Mouse (Mus musculus): ENCODE measurements around the gene Ptpn21. TPM values are rescaled to one million over a fixed set of nuclear protein-coding genes. Genes with fewer than 3 reads are reported as not detected.
A peak's percentile ranks its signal among the peaks of the same experiment; 100 is the strongest.

Ptpn21 gene
- polyA plus RNA-seq (2015; fragmentation: Nextera tagmentation; extraction: Ambion mirVana): 10.6 and 11.7 TPM in 2 replicates

DNA sequence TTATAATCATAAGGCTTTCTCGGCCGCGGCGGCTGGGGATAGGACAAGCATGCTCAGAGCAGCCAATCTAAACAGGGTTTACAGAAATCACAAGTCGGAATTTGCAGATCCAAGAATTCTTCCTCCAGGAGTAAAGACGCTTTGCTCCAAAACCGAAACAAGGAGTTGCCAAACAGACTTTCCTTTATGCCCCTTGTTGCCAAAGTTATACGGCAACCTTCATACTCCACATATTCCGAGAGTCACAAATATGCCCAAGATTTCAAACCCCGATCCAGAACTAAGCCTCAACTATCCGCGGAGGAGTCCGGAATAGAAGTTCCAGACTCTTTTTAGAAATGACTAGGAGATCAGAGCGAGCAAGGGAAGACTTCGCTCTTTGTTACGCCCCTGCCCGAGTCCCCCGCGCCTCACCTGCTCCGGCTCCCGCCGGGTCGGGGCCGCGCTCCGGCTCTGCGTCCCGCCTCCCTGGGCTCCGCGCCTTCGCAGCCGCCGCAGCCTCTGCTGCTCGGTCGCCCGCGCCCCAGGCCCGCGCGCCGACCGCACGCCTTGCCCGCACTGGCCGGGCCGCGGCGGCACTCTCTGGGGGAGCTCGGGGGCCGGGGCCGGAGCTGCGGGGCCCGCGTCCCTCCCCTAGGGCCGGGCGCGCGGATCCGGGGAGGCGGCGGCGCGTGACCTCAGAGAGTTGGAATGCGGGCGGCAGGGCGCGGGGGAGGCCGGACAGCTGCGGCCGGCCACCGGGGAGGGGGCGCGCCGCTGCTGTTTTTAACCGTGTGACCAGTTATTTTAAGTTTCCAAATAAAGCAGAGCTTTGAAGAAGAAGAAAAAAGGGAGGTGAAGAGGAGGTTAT is at the start of gene Ptpn21:
Ptpn21 (minus strand) TSS at position 455 of the 850 bp plus-strand sequence.
- under 1% methylated on average over 75 of the region's 75 CpGs for WGBS
- peaks cover 8% of the 10 kb centered on the region; the same call in 1 of the 2 replicates for H3K27me3 ChIP-seq
- peak within 1 kb of the TSS; percentile 77 for H3K4me3 ChIP-seq (replicated peaks)
- H3K9me3 ChIP-seq (replicated peaks): no peaks in the 10 kb centered on the region
- H3K4me2 ChIP-seq (replicated peaks): peak within 1 kb of the TSS; percentile 86
- peak within 1 kb of the TSS; percentile 85 for H3K9ac ChIP-seq
- no peaks in the 10 kb centered on the region for H3K36me3 ChIP-seq
- H3K4me1 ChIP-seq: peaks cover 23% of the 10 kb centered on the region
- H3K27ac ChIP-seq (replicated peaks): peak within 1 kb of the TSS; percentile 88
- ATAC-seq (ENCODE audit: insufficient number of reproducible peaks, low FRiP score, low TSS enrichment, low read depth): peak; percentile 66

DNA sequence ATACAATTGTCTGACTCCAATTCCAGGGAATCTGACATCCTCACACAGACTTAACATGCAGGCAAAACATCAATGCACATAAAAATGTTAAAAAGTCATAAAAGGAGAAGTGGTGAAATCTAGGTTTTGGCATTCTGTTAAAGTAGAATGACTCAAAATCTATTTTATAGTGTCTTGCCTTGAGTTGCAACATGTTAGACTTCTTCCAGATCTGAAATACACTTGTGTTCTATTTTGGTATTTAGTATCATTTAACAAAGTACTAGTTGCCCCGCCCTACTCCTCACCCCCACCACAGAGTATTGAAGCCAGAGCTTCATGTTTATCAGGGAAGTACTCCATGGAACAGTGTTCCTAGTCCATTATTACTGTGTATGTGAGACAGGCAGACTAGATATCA is 47.0 kb upstream of the Ptpn21 start:
- no peak overlapping the region for H3K27ac ChIP-seq (replicated peaks)
- WGBS: 100% methylated on average over 1 of the region's 1 CpGs
- no peaks in the 10 kb centered on the region for H3K9me3 ChIP-seq (replicated peaks)
- no peak overlapping the region for H3K4me3 ChIP-seq (replicated peaks)
- H3K4me2 ChIP-seq (replicated peaks): no peak overlapping the region
- H3K27me3 ChIP-seq: no peaks in the 10 kb centered on the region
- no peak for ATAC-seq (ENCODE audit: insufficient number of reproducible peaks, low FRiP score, low TSS enrichment, low read depth)
- H3K4me1 ChIP-seq: no peaks in the 10 kb centered on the region
- no peak overlapping the region for H3K9ac ChIP-seq
- peaks cover 70% of the 10 kb centered on the region for H3K36me3 ChIP-seq

DNA sequence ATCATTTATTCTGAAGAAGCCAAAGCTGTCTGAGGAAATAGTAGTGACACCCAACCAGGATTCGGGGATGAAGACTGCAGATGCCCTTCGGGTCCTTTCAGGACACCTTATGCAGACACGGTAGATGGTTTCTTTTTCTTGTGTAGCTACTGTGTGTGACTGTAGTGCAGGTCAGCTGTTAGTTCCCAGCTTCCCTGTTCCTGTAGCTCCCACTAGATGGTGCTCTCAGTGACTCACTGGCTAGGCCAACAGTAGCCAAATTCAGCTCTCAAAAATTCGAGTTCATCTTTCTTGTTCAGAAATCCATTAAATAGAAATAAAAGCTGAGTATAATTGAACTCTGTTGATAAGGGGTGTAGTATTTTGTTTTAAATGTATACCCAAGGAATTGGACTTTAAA is 41.9 kb upstream of the Ptpn21 start:
- Histone ChIP-seq H3K9ac (no peak overlapping the region), H3K27me3 (no peaks in the 10 kb centered on the region), H3K27ac (replicated peaks) (no peak overlapping the region), H3K4me1 (no peaks in the 10 kb centered on the region), H3K4me3 (replicated peaks) (no peak overlapping the region), H3K4me2 (replicated peaks) (no peak overlapping the region), H3K36me3 (peaks cover 80% of the 10 kb centered on the region), H3K9me3 (replicated peaks) (no peaks in the 10 kb centered on the region)
- WGBS: 81% methylated on average over 4 of the region's 4 CpGs
- no peak for ATAC-seq (ENCODE audit: insufficient number of reproducible peaks, low FRiP score, low TSS enrichment, low read depth)

DNA sequence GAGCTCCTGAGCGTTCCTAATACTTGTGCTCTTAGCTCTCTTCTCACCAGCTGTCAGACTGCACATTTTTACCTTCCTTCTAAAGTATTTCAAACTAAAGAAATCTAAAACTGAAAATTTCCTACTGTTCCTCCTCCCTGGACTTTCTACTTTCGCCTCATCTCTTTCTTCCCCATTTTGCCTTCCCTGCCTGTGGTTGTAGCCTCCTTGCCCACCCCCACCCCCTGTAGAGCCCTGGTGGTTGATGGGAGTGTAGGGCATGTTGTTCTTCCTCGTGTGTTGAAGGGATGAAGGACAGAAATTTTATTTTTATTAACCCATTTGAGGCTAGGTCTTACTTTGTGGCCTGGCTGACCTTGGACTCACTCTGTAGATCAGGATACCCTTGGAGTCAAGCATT is 40.3 kb upstream of the Ptpn21 start:
- Histone ChIP-seq H3K9ac (no peak overlapping the region), H3K9me3 (replicated peaks) (no peaks in the 10 kb centered on the region), H3K36me3 (peaks cover 78% of the 10 kb centered on the region), H3K27ac (replicated peaks) (no peak overlapping the region), H3K4me1 (no peaks in the 10 kb centered on the region), H3K4me2 (replicated peaks) (no peak overlapping the region), H3K27me3 (no peaks in the 10 kb centered on the region), H3K4me3 (replicated peaks) (no peak overlapping the region)
- ATAC-seq (ENCODE audit: insufficient number of reproducible peaks, low FRiP score, low TSS enrichment, low read depth): no peak
- WGBS: 67% methylated on average over 3 of the region's 3 CpGs

DNA sequence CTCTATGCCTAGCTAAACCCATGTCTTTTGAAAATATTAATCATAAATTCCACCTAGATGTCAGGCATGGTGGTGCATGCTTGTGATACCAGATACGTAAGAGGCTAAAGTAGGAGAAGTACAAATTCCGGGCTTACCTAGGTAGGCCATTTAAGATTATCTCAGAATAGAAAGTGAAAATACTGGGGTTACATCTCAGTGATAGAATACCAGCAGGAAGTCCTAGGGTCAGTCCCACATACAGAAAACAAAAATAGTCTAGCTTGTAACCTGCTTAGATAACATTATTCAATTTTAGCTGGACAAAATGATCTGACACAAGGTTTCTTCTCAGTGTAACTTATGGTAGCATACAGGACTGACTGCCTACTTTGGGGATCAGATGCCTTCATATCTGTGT is 29.0 kb upstream of the Ptpn21 start:
- H3K9ac ChIP-seq: no peak overlapping the region
- no peak overlapping the region for H3K4me2 ChIP-seq (replicated peaks)
- H3K27me3 ChIP-seq: no peaks in the 10 kb centered on the region
- H3K27ac ChIP-seq (replicated peaks): no peak overlapping the region
- no peaks in the 10 kb centered on the region for H3K4me1 ChIP-seq
- no peak overlapping the region for H3K4me3 ChIP-seq (replicated peaks)
- no peaks in the 10 kb centered on the region for H3K9me3 ChIP-seq (replicated peaks)
- ATAC-seq (ENCODE audit: insufficient number of reproducible peaks, low FRiP score, low TSS enrichment, low read depth): no peak
- peaks cover 66% of the 10 kb centered on the region for H3K36me3 ChIP-seq
- 94% methylated on average over 2 of the region's 2 CpGs for WGBS

DNA sequence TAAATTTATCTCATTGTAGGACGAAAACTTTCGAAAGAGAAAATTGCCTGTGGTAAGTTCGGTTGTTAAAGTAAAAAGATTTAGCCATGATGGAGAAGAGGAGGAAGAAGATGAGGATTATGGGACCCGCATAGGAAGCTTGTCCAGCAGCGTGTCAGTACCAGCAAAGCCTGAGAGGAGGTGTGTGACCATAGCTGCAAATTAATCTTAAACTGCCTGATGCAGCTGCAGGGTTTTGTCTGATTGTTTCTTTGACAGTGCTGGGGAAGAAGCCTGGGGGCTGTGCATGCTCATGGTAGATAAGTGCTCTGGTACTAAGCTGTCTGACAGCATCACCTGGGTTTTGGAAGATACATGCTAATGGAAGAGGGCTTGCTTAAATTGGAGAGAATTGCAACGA is 22.5 kb upstream of the Ptpn21 start:
- H3K36me3 ChIP-seq: peaks cover 70% of the 10 kb centered on the region
- H3K4me2 ChIP-seq (replicated peaks): no peak overlapping the region
- 93% methylated on average over 6 of the region's 6 CpGs for WGBS
- no peak for ATAC-seq (ENCODE audit: insufficient number of reproducible peaks, low FRiP score, low TSS enrichment, low read depth)
- H3K9ac ChIP-seq: no peak overlapping the region
- no peak overlapping the region for H3K27ac ChIP-seq (replicated peaks)
- no peak overlapping the region for H3K4me3 ChIP-seq (replicated peaks)
- H3K9me3 ChIP-seq (replicated peaks): no peaks in the 10 kb centered on the region
- no peaks in the 10 kb centered on the region for H3K27me3 ChIP-seq
- no peaks in the 10 kb centered on the region for H3K4me1 ChIP-seq

DNA sequence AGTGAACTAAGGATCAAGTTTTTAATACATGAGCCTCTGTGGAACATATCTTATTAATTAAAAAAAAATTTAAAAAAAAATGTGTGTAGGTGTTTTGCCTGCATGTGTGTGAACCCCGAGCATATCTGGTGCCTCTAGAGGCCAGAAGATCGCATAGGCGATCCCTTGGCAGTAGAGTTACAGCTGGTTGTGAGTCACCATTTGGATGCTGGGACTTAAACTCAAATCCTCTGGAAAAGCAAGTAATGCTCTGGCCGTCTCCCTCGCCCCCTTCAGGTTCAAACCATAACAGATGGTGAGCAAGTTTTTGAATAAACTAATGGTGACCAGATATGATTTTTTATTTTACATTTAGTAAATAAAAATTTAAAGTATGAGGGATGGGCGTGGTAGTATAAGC is 20.4 kb upstream of the Ptpn21 start:
- ATAC-seq (ENCODE audit: insufficient number of reproducible peaks, low FRiP score, low TSS enrichment, low read depth): no peak
- WGBS: 82% methylated on average over 6 of the region's 6 CpGs
- Histone ChIP-seq H3K27me3 (no peaks in the 10 kb centered on the region), H3K9me3 (replicated peaks) (no peaks in the 10 kb centered on the region), H3K36me3 (peaks cover 60% of the 10 kb centered on the region), H3K4me3 (replicated peaks) (no peak overlapping the region), H3K4me2 (replicated peaks) (no peak overlapping the region), H3K9ac (no peak overlapping the region), H3K27ac (replicated peaks) (no peak overlapping the region), H3K4me1 (no peaks in the 10 kb centered on the region)

DNA sequence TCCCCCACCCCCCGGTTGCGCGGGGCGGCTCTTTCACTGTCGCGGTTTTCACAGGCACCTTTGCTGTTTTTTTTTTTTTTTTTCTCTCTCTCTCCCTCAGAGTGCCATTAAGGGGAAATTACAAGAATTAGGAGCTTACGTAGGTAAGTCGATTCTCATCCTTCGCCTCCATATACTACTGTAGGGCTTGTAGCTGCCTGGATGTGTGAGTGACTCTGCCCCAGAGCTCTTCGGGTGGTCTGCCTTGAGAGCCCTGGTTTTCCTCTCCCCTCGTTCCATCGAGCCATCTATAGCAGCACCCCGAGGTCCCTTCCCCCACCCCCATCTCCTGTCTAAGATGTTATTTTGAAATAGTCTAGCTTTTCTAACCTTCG is 10.2 kb upstream of the Ptpn21 start:
- WGBS: under 1% methylated on average over 13 of the region's 14 CpGs
- Histone ChIP-seq H3K27ac (replicated peaks) (peak overlapping the region; percentile 91), H3K27me3 (no peaks in the 10 kb centered on the region), H3K9me3 (replicated peaks) (no peaks in the 10 kb centered on the region), H3K4me2 (replicated peaks) (peak overlapping the region; percentile 56), H3K4me1 (peaks cover 25% of the 10 kb centered on the region), H3K36me3 (no peaks in the 10 kb centered on the region), H3K9ac (peak overlapping the region; percentile 94), H3K4me3 (replicated peaks) (peak overlapping the region; percentile 92)
- ATAC-seq (ENCODE audit: insufficient number of reproducible peaks, low FRiP score, low TSS enrichment, low read depth): no peak

DNA sequence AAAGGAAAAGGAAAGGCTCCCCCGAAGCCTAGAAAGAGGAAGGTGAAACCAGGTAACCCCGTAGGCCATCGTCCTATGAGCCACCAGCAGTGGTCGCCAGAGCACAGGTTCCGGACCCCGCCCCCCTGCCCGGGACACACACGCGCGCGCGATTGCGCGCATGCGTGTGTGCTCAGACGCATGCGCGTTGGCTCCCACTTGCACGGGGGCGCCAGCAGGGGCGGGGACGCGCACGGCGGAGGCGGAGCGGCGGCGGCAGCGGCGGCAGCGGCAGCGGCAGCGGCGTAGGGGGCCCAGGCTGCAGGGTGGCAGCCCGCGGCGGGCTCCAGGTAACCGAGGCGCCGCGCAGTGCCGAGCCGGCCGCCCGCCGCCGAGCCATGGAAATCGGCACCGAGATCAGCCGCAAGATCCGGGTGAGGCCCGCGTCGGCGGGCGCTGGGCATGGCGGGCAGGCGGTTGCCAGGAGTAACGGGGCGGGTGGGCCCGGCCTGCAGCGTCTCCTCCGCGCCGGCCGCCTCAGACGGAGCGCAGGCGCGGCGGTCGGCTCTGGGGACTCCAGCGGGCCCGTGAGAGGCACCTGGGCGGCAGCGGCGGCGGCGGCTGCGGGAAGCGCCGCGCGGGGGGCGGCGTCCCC is 9.7 kb upstream of the Ptpn21 start, which contains the start of gene Zc3h14:
Zc3h14 (plus strand) TSS at position 219 of the 634 bp plus-strand sequence.
- Histone ChIP-seq H3K4me1 (peaks cover 25% of the 10 kb centered on the region), H3K36me3 (no peaks in the 10 kb centered on the region), H3K27ac (replicated peaks) (peak within 1 kb of the TSS; percentile 91), H3K9me3 (replicated peaks) (no peaks in the 10 kb centered on the region), H3K4me3 (replicated peaks) (peak within 1 kb of the TSS; percentile 92), H3K27me3 (no peaks in the 10 kb centered on the region), H3K9ac (peak within 1 kb of the TSS; percentile 94), H3K4me2 (replicated peaks) (peak within 1 kb of the TSS; percentile 56)
- peak; percentile 92 for ATAC-seq (ENCODE audit: insufficient number of reproducible peaks, low FRiP score, low TSS enrichment, low read depth)
- WGBS: under 1% methylated on average over 82 of the region's 87 CpGs

DNA sequence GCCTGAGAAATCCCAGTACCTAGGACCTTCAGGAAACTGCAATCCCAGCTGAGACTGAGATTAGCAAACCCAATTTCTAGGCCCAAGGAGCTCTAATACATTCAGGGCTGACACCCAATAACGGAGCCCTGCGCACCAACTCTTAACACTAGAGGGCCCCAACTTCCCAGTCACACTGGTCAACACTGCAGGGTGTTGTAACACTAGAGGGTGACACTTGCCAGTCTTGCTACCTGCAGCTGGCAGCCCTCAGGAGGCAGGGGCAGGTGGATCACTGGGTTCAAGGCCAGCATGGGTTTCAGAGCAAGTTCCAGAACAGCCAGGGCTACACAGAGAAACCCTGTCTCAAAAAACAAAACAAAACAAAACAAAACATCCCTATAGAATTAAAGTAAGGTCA is 8.9 kb upstream of the Ptpn21 start:
- Histone ChIP-seq H3K4me2 (replicated peaks) (no peak overlapping the region), H3K9me3 (replicated peaks) (no peaks in the 10 kb centered on the region), H3K27ac (replicated peaks) (no peak overlapping the region), H3K9ac (no peak overlapping the region), H3K4me1 (peaks cover 25% of the 10 kb centered on the region), H3K4me3 (replicated peaks) (no peak overlapping the region), H3K36me3 (no peaks in the 10 kb centered on the region), H3K27me3 (no peaks in the 10 kb centered on the region)
- WGBS: 18% methylated on average over 2 of the region's 2 CpGs
- ATAC-seq (ENCODE audit: insufficient number of reproducible peaks, low FRiP score, low TSS enrichment, low read depth): no peak

DNA sequence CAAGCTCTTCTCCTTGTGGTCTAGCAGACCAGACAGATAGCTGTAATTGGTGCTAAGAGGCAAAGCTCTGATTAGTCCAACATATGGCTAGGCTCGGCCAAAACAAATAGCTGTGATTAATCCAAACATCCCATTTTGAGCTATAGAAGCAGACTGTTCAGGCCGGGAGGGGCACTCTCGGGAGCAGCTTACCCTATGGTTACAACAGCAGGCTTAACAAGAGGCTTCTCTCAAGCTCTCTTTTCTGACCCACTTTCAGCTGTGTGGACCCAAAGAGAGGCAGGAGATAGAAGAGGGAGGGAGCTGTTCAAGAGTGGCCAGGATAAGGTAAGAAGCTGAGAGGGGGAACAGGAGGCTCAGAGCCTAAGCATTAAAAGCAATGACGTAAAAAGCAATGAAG is 8.4 kb upstream of the Ptpn21 start:
- Histone ChIP-seq H3K27me3 (no peaks in the 10 kb centered on the region), H3K4me2 (replicated peaks) (no peak overlapping the region), H3K9me3 (replicated peaks) (no peaks in the 10 kb centered on the region), H3K36me3 (no peaks in the 10 kb centered on the region), H3K4me1 (peaks cover 23% of the 10 kb centered on the region), H3K9ac (no peak overlapping the region), H3K4me3 (replicated peaks) (no peak overlapping the region), H3K27ac (replicated peaks) (no peak overlapping the region)
- ATAC-seq (ENCODE audit: insufficient number of reproducible peaks, low FRiP score, low TSS enrichment, low read depth): no peak
- WGBS: 56% methylated on average over 4 of the region's 4 CpGs
